Mouse (Mus musculus): Measurements from ENCODE around the gene Ocel1.

GRCm38 (mm10) chr8:71395629-71396028, 24.5 kb downstream of the Ocel1 start, which contains the start of gene Ushbp1:
- TF ChIP-seq GATA1 (IDR thresholded peaks at IDR 0.05; ENCODE audit: borderline replicate concordance, low read length) (no peak), FLI1 (IDR thresholded peaks at IDR 0.05; ENCODE audit: low read length) (no peak)

Data from megakaryocyte, embryonic 14.5 days (primary cell).